Mouse (Mus musculus): ENCODE data around the gene Serpinb9. TPM values are rescaled to one million over a fixed set of nuclear protein-coding genes. Genes with fewer than 3 reads are reported as not detected.

Serpinb9 gene
- polyA plus RNA-seq, 1 experiment, result 6.4 TPM

Other genes with a start within 250 kb of the Serpinb9 start
- gene Mylk4, start 219.3 kb upstream of the Serpinb9 start, polyA plus RNA-seq (2012; rRNA removed), result 0.13 and 0.26 TPM in 2 replicates
- gene Wrnip1, start 201.2 kb upstream of the Serpinb9 start, polyA plus RNA-seq (2012; rRNA removed), result 58.3 and 66.5 TPM in 2 replicates
- 1.3 and 1.8 TPM in 2 replicates for gene D930007J09Rik, start 200.4 kb upstream of the Serpinb9 start, polyA plus RNA-seq (2012; rRNA removed)
- gene Serpinb1a, start 152.1 kb upstream of the Serpinb9 start, polyA plus RNA-seq (2012; rRNA removed), result 8.0 and 10.1 TPM in 2 replicates
- not detected in 2 replicates for gene Serpinb1c, start 105.0 kb upstream of the Serpinb9 start, polyA plus RNA-seq (2012; rRNA removed)
- 2.1 and 2.3 TPM in 2 replicates for gene Serpinb6b, start 38.0 kb upstream of the Serpinb9 start, polyA plus RNA-seq (2012; rRNA removed)
- gene Serpinb9b, start 24.2 kb downstream of the Serpinb9 start, polyA plus RNA-seq (2012; rRNA removed), result 0.20 and 0.42 TPM in 2 replicates
- 0.50 and 0.74 TPM in 2 replicates for gene Serpinb1b, start 75.3 kb downstream of the Serpinb9 start, polyA plus RNA-seq (2012; rRNA removed)
- gene Serpinb9c, start 156.5 kb downstream of the Serpinb9 start, polyA plus RNA-seq (2012; rRNA removed), result 0.08 and 0.17 TPM in 2 replicates
- gene Serpinb9d, start 189.7 kb downstream of the Serpinb9 start, polyA plus RNA-seq (2012; rRNA removed), result 0.06 and 0.32 TPM in 2 replicates
- gene Serpinb9e, start 246.4 kb downstream of the Serpinb9 start, polyA plus RNA-seq (2012; rRNA removed), result 0.92 and 1.4 TPM in 2 replicates